Mouse (Mus musculus): Measurements from ENCODE around the gene Hmga1b.
"Not testable (repeated sequence)": the region's sequence is repeated elsewhere in the genome, so short reads cannot be mapped to it uniquely, and the experiment has no call there.

Gene Hmga1b

GRCm38 (mm10) chr11:120762672-120763041 lies at the start of gene Hmga1b:
Hmga1b (plus strand) TSS chr11:120762794.
- not testable (repeated sequence) for DNase-seq (ENCODE audit: low read depth, low spot score)

GRCm38 (mm10) chr11:120713580-120714518 lies 48.7 kb upstream of the Hmga1b start, which contains the start of the genes Cenpx and Lrrc45:
Cenpx (minus strand) TSS chr11:120713738.
Lrrc45 (plus strand) TSS chr11:120713925.
- DNase-seq (ENCODE audit: low read depth, low spot score), result peak; percentile 95

- DNase-seq (ENCODE audit: low read depth, low spot score), result no peak
Observed at GRCm38 (mm10) chr11:120714546-120714945, 48.0 kb upstream of the Hmga1b start.

GRCm38 (mm10) chr11:120715131-120715530 lies 47.5 kb upstream of the Hmga1b start:
- DNase-seq (ENCODE audit: low read depth, low spot score), result no peak

- no peak for DNase-seq (ENCODE audit: low read depth, low spot score)
Observed at GRCm38 (mm10) chr11:120719242-120719641, 43.4 kb upstream of the Hmga1b start.

- no peak for DNase-seq (ENCODE audit: low read depth, low spot score)
Observed at GRCm38 (mm10) chr11:120719841-120720376, 42.7 kb upstream of the Hmga1b start.

- DNase-seq (ENCODE audit: low read depth, low spot score), result peak; percentile 72
Observed at GRCm38 (mm10) chr11:120720450-120720849, 42.1 kb upstream of the Hmga1b start.

GRCm38 (mm10) chr11:120721124-120722066 lies 41.2 kb upstream of the Hmga1b start, which contains the start of gene Rac3:
Rac3 (plus strand) TSS chr11:120721470.
- DNase-seq (ENCODE audit: low read depth, low spot score), result no peak

- DNase-seq (ENCODE audit: low read depth, low spot score), result no peak
Observed at GRCm38 (mm10) chr11:120722067-120722630, 40.4 kb upstream of the Hmga1b start.

GRCm38 (mm10) chr11:120722761-120723382 lies 39.7 kb upstream of the Hmga1b start:
- no peak for DNase-seq (ENCODE audit: low read depth, low spot score)

GRCm38 (mm10) chr11:120723509-120723908 lies 39.1 kb upstream of the Hmga1b start:
- no peak for DNase-seq (ENCODE audit: low read depth, low spot score)

GRCm38 (mm10) chr11:120726243-120727168 lies 36.1 kb upstream of the Hmga1b start:
- DNase-seq (ENCODE audit: low read depth, low spot score), result no peak

GRCm38 (mm10) chr11:120727169-120727527 lies 35.4 kb upstream of the Hmga1b start, which contains the start of gene Dcxr:
Dcxr (minus strand) TSS chr11:120727281.
- no peak for DNase-seq (ENCODE audit: low read depth, low spot score)

- DNase-seq (ENCODE audit: low read depth, low spot score), result no peak
Observed at GRCm38 (mm10) chr11:120727564-120727963, 35.0 kb upstream of the Hmga1b start.

GRCm38 (mm10) chr11:120728530-120729240 lies 33.9 kb upstream of the Hmga1b start:
- DNase-seq (ENCODE audit: low read depth, low spot score), result no peak

- DNase-seq (ENCODE audit: low read depth, low spot score), result not testable (repeated sequence)
Observed at GRCm38 (mm10) chr11:120729432-120730050, 33.1 kb upstream of the Hmga1b start.

- no peak for DNase-seq (ENCODE audit: low read depth, low spot score)
Observed at GRCm38 (mm10) chr11:120730331-120730870, 32.2 kb upstream of the Hmga1b start.

- no peak for DNase-seq (ENCODE audit: low read depth, low spot score)
Observed at GRCm38 (mm10) chr11:120731395-120731794, 31.2 kb upstream of the Hmga1b start.
